Mouse (Mus musculus) C3H10T1/2 (cell line): ENCODE data around the gene Zfp994. TPM values are rescaled to one million over a fixed set of nuclear protein-coding genes. Genes with fewer than 3 reads are reported as not detected.

Source experiments
- polyA plus RNA-seq, 2 experiments: library from polyadenylated mRNA; unstranded; fragments of >200 nt; fragmentation: generic; extraction: Trizol; gene quantifications; one replicate each; pipeline ENCODE4 v1.2.1; 2012; ENCODE audit warnings: missing spikeins in 2 of 2

Gene Zfp994
- under 1 TPM; 0.05 to 0.58 TPM for polyA plus RNA-seq

GRCm38 (mm10) chr17:22225422-22226012 is at the start of gene Zfp994:
Gene Zfp994, minus strand, starts transcription at chr17:22225616.

GRCm38 (mm10) chr17:22165722-22166294 is 59.6 kb downstream of the Zfp994 start, which contains the start of gene Zfp947:
Gene Zfp947, minus strand, starts transcription at chr17:22166190.

Other genes starting within 250 kb of the Zfp994 start
- under 1 TPM; 0.02 to 0.28 TPM for gene Zfp947, start 59.4 kb downstream of the Zfp994 start, polyA plus RNA-seq
- gene CT030661.1, start 89.2 kb upstream of the Zfp994 start, polyA plus RNA-seq: 1 to 10 TPM in 1 of 2 experiments, under 1 TPM in 1; 0.09 to 1.5 TPM
- gene Zfp944, start 135.8 kb upstream of the Zfp994 start, polyA plus RNA-seq: 1 to 10 TPM in 1 of 2 experiments, under 1 TPM in 1; 0.28 to 1.7 TPM
- under 1 TPM; 0.05 to 0.50 TPM for gene Zfp758, start 135.8 kb upstream of the Zfp994 start, polyA plus RNA-seq
- gene Zfp946, start 198.6 kb upstream of the Zfp994 start, polyA plus RNA-seq: under 1 TPM; 0.06 to 0.47 TPM